Mouse (Mus musculus) C2C12 (cell line): Measurements from ENCODE around the gene Ppp6r3. TPM values are rescaled to one million over a fixed set of nuclear protein-coding genes. Genes with fewer than 3 reads are reported as not detected.
"Not testable (repeated sequence)": the region's sequence is repeated elsewhere in the genome, so short reads cannot be mapped to it uniquely, and the experiment has no call there.

Experiments used
- H3K27me3 ChIP-seq: one replicate; pipeline ENCODE4 v1.6.1; 2011; ENCODE audit not compliant: control insufficient read depth, insufficient read depth, insufficient read length
- H3K36me3 ChIP-seq: one replicate; pipeline ENCODE4 v1.6.1; 2011; ENCODE audit not compliant: control insufficient read depth, insufficient read depth
- H3K4me3 ChIP-seq: one replicate; pipeline ENCODE4 v1.5.1; 2011; ENCODE audit warnings: mild to moderate bottlenecking, control low read depth; ENCODE audit not compliant: poor library complexity, insufficient read depth, severe bottlenecking
- H3K79me2 ChIP-seq: one replicate; pipeline ENCODE4 v1.6.1; 2011; ENCODE audit not compliant: control insufficient read depth, insufficient read depth
- H3K79me3 ChIP-seq: one replicate; pipeline ENCODE4 v1.6.1; 2011; ENCODE audit warnings: low read depth, control low read depth
- H3ac ChIP-seq: one replicate; pipeline ENCODE3; 2011; ENCODE audit warnings: low read depth; ENCODE audit not compliant: control insufficient read depth, insufficient read length
- CEBPB ChIP-seq: IDR thresholded peaks from one replicate; pipeline ENCODE4 v1.6.1; 2011; ENCODE audit warnings: low read depth, mild to moderate bottlenecking, control low read depth, moderate library complexity
- CTCF ChIP-seq: IDR thresholded peaks from one replicate; pipeline ENCODE4 v1.5.1; 2011; ENCODE audit not compliant: control insufficient read depth, insufficient read depth, insufficient read length
- FOSL1 ChIP-seq: IDR thresholded peaks from one replicate; pipeline ENCODE4 v1.8.0; 2011; ENCODE audit warnings: mild to moderate bottlenecking, low read length; ENCODE audit not compliant: poor library complexity, insufficient read depth, severe bottlenecking
- MAX ChIP-seq: IDR thresholded peaks from one replicate; pipeline ENCODE4 v1.6.1; 2011; ENCODE audit warnings: mild to moderate bottlenecking, control low read depth
- MYOD1 ChIP-seq: IDR thresholded peaks from one replicate; pipeline ENCODE4 v1.6.1; 2011; ENCODE audit warnings: low read depth; ENCODE audit not compliant: control insufficient read depth, insufficient read length
- MYOG ChIP-seq: IDR thresholded peaks from one replicate; pipeline ENCODE4 v1.6.1; 2011; ENCODE audit not compliant: control insufficient read depth, insufficient read length; ENCODE audit errors: extremely low read depth
- USF1 ChIP-seq: IDR thresholded peaks from one replicate; pipeline ENCODE4 v1.6.1; 2011; ENCODE audit warnings: low read depth, mild to moderate bottlenecking, control low read depth, moderate library complexity
- polyA plus RNA-seq: library from polyadenylated mRNA; unstranded; fragments of >200 nt; fragmentation: generic; extraction: Trizol; gene quantifications from one replicate; pipeline ENCODE4 v1.2.1, GENCODE M21; 2012; ENCODE audit warnings: missing spikeins

Gene Ppp6r3
- polyA plus RNA-seq, 1 experiment, result 18.1 TPM

- Histone ChIP-seq H3K79me2 (peaks cover 97% of the 10 kb centered on the region), H3K27me3 (no peaks in the 10 kb centered on the region), H3K79me3 (peaks cover 63% of the 10 kb centered on the region), H3ac (no peak overlapping the region), H3K4me3 (no peak overlapping the region), H3K36me3 (peaks cover 26% of the 10 kb centered on the region)
- no peak for TF ChIP-seq CEBPB
These were observed 33.0 kb downstream of the Ppp6r3 start for GRCm38 (mm10) chr19:3542591-3542990.

GRCm38 (mm10) chr19:3540997-3541396 is 34.6 kb downstream of the Ppp6r3 start:
- H3K27me3 ChIP-seq, result no peaks in the 10 kb centered on the region
- H3K79me2 ChIP-seq, result peaks cover 99% of the 10 kb centered on the region
- H3K79me3 ChIP-seq, result peaks cover 63% of the 10 kb centered on the region
- peaks cover 21% of the 10 kb centered on the region for H3K36me3 ChIP-seq
- H3K4me3 ChIP-seq, result no peak overlapping the region
- TF ChIP-seq CTCF (no peak), CEBPB (no peak), MAX (no peak)
- H3ac ChIP-seq, result no peak overlapping the region

GRCm38 (mm10) chr19:3540254-3540653 is 35.3 kb downstream of the Ppp6r3 start:
- no peaks in the 10 kb centered on the region for H3K27me3 ChIP-seq
- H3ac ChIP-seq, result no peak overlapping the region
- TF ChIP-seq MAX (no peak), FOSL1 (no peak)
- peaks cover 27% of the 10 kb centered on the region for H3K36me3 ChIP-seq
- H3K79me3 ChIP-seq, result peaks cover 62% of the 10 kb centered on the region
- H3K4me3 ChIP-seq, result no peak overlapping the region
- peaks cover 99% of the 10 kb centered on the region for H3K79me2 ChIP-seq

- peaks cover 32% of the 10 kb centered on the region for H3K36me3 ChIP-seq
- no peaks in the 10 kb centered on the region for H3K27me3 ChIP-seq
- TF ChIP-seq USF1, result no peak
- no peak for TF ChIP-seq CEBPB
- TF ChIP-seq FOSL1, result no peak
- TF ChIP-seq MAX, result no peak
- no peak for TF ChIP-seq CTCF
These were observed 36.1 kb downstream of the Ppp6r3 start for GRCm38 (mm10) chr19:3539456-3539855.

GRCm38 (mm10) chr19:3537658-3538057 is 37.9 kb downstream of the Ppp6r3 start:
- no peak for TF ChIP-seq MAX
- TF ChIP-seq MYOG, result no peak
- TF ChIP-seq USF1, result no peak
- no peak for TF ChIP-seq CEBPB
- no peak for TF ChIP-seq MYOD1
- TF ChIP-seq CTCF, result no peak
- no peak for TF ChIP-seq FOSL1
- H3K4me3 ChIP-seq, result no peak overlapping the region
- H3K79me2 ChIP-seq, result peaks cover 99% of the 10 kb centered on the region
- H3K79me3 ChIP-seq, result peaks cover 70% of the 10 kb centered on the region
- H3K36me3 ChIP-seq, result peaks cover 28% of the 10 kb centered on the region
- no peaks in the 10 kb centered on the region for H3K27me3 ChIP-seq
- H3ac ChIP-seq, result no peak overlapping the region

More at GRCm38 (mm10) chr19:3539456-3539855, 36.1 kb downstream of the Ppp6r3 start:
- H3K79me2 ChIP-seq, result peaks cover 99% of the 10 kb centered on the region
- H3K4me3 ChIP-seq, result no peak overlapping the region
- no peak overlapping the region for H3ac ChIP-seq
- H3K79me3 ChIP-seq, result peaks cover 62% of the 10 kb centered on the region

GRCm38 (mm10) chr19:3534945-3535344 is 40.6 kb downstream of the Ppp6r3 start:
- peaks cover 21% of the 10 kb centered on the region for H3K36me3 ChIP-seq
- peaks cover 100% of the 10 kb centered on the region for H3K79me2 ChIP-seq
- H3K4me3 ChIP-seq, result no peak overlapping the region
- no peak for TF ChIP-seq MYOG
- no peak for TF ChIP-seq USF1
- no peak for TF ChIP-seq MYOD1
- no peak for TF ChIP-seq CTCF
- no peak for TF ChIP-seq MAX
- TF ChIP-seq FOSL1, result no peak
- TF ChIP-seq CEBPB, result no peak
- peaks cover 78% of the 10 kb centered on the region for H3K79me3 ChIP-seq
- no peak overlapping the region for H3ac ChIP-seq
- no peaks in the 10 kb centered on the region for H3K27me3 ChIP-seq

GRCm38 (mm10) chr19:3533266-3533966 is 42.1 kb downstream of the Ppp6r3 start:
- not testable (repeated sequence) for H3K4me3 ChIP-seq, H3ac ChIP-seq, H3K27me3 ChIP-seq
- H3K79me3 ChIP-seq, result peaks cover 78% of the 10 kb centered on the region
- H3K36me3 ChIP-seq, result peaks cover 21% of the 10 kb centered on the region
- peaks cover 100% of the 10 kb centered on the region for H3K79me2 ChIP-seq
